Mouse (Mus musculus) myocyte (in vitro differentiated cells): ENCODE data around the gene Cactin. TPM values are rescaled to one million over a fixed set of nuclear protein-coding genes. Genes with fewer than 3 reads are reported as not detected.

Source experiments
- H3K27me3 ChIP-seq: one replicate; pipeline ENCODE4 v1.6.1; 2011; ENCODE audit not compliant: control insufficient read depth, insufficient read depth, insufficient read length
- H3K36me3 ChIP-seq: one replicate; pipeline ENCODE4 v1.6.1; 2011; ENCODE audit not compliant: control insufficient read depth, insufficient read depth
- H3K4me2 ChIP-seq: one replicate; pipeline ENCODE4 v1.6.1; 2011; ENCODE audit warnings: low read depth, control low read depth
- H3K4me3 ChIP-seq: one replicate; pipeline ENCODE4 v1.5.1; 2011; ENCODE audit warnings: mild to moderate bottlenecking, control low read depth, moderate library complexity
- H3K79me2 ChIP-seq: one replicate; pipeline ENCODE4 v1.6.1; 2011; ENCODE audit not compliant: control insufficient read depth, insufficient read depth
- H3ac ChIP-seq: one replicate; pipeline ENCODE4 v1.6.1; 2011; ENCODE audit not compliant: control insufficient read depth, insufficient read length
- CEBPB ChIP-seq: IDR thresholded peaks from 2 replicates; pipeline ENCODE4 v1.6.1; 2011; ENCODE audit warnings: mild to moderate bottlenecking, moderate library complexity; ENCODE audit not compliant: poor library complexity, insufficient read depth, severe bottlenecking
- E2F4 ChIP-seq: IDR thresholded peaks from one replicate; pipeline ENCODE4 v1.6.1; 2011; ENCODE audit warnings: mild to moderate bottlenecking, control low read depth, moderate library complexity; ENCODE audit not compliant: insufficient read depth
- MAX ChIP-seq: IDR thresholded peaks from one replicate; pipeline ENCODE4 v1.6.1; 2011; ENCODE audit warnings: low read depth, mild to moderate bottlenecking, control low read depth
- MYOD1 ChIP-seq, 3 experiments: IDR thresholded peaks; one replicate each; pipeline ENCODE4 v1.6.1; 2011; ENCODE audit warnings: control low read depth in 2 of 3, low read depth in 2 of 3, mild to moderate bottlenecking in 2 of 3, moderate library complexity in 1 of 3; ENCODE audit not compliant: insufficient read length in 2 of 3, control insufficient read depth in 1 of 3
- MYOG ChIP-seq, 3 experiments: IDR thresholded peaks; one replicate each; pipeline ENCODE4 v1.6.1; 2011; ENCODE audit warnings: control low read depth in 2 of 3, low read depth in 2 of 3, mild to moderate bottlenecking in 2 of 3; ENCODE audit not compliant: insufficient read length in 2 of 3, control insufficient read depth in 1 of 3, insufficient read depth in 1 of 3
- POLR2A ChIP-seq: IDR thresholded peaks from one replicate; pipeline ENCODE4 v1.6.1; 2011; ENCODE audit warnings: low read depth, mild to moderate bottlenecking, control low read depth, moderate library complexity; ENCODE audit not compliant: insufficient read length
- POLR2AphosphoS2 ChIP-seq: IDR thresholded peaks from one replicate; pipeline ENCODE4 v1.6.1; 2011; ENCODE audit warnings: low read depth, control low read depth; ENCODE audit not compliant: insufficient read length
- REST ChIP-seq: IDR thresholded peaks from one replicate; pipeline ENCODE4 v1.6.1; 2011; ENCODE audit warnings: mild to moderate bottlenecking, control low read depth, moderate library complexity; ENCODE audit not compliant: insufficient read depth, insufficient read length
- SRF ChIP-seq: IDR thresholded peaks from one replicate; pipeline ENCODE4 v1.6.1; 2011; ENCODE audit warnings: low read depth; ENCODE audit not compliant: control insufficient read depth, insufficient read length
- TCF12 ChIP-seq: IDR thresholded peaks from one replicate; pipeline ENCODE4 v1.6.1; 2011; ENCODE audit warnings: mild to moderate bottlenecking, control low read depth; ENCODE audit not compliant: poor library complexity, insufficient read depth, severe bottlenecking
- TCF3 ChIP-seq: IDR thresholded peaks from one replicate; pipeline ENCODE4 v1.6.1; 2011; ENCODE audit warnings: low read depth, control low read depth; ENCODE audit not compliant: insufficient read length
- USF1 ChIP-seq: IDR thresholded peaks from one replicate; pipeline ENCODE4 v1.6.1; 2011; ENCODE audit warnings: low read depth, mild to moderate bottlenecking, control low read depth, moderate library complexity
- polyA plus RNA-seq: library from polyadenylated mRNA; unstranded; fragments of >200 nt; fragmentation: generic; extraction: Trizol; gene quantifications from one replicate; pipeline ENCODE4 v1.2.1, GENCODE M21; 2012; ENCODE audit warnings: missing spikeins

Cactin gene
- polyA plus RNA-seq, 1 experiment: 31.3 TPM

- Histone ChIP-seq H3K79me2 (no peaks in the 10 kb centered on the region), H3K27me3 (no peaks in the 10 kb centered on the region), H3K36me3 (peaks cover 10% of the 10 kb centered on the region), H3K4me2 (no peak overlapping the region), H3K4me3 (no peak overlapping the region), H3ac (no peak overlapping the region)
- TF ChIP-seq USF1: no peak
- TF ChIP-seq TCF12: no peak
- no peak for TF ChIP-seq TCF3
- TF ChIP-seq CEBPB: no peak
- TF ChIP-seq MYOD1 (IDR thresholded peaks at IDR 0.05; ENCODE audit: control insufficient read depth in 1 of 3, insufficient read length in 2 of 3, low read depth in 2 of 3): no peak
- TF ChIP-seq MAX: no peak
- TF ChIP-seq SRF: no peak
- TF ChIP-seq E2F4: no peak
- TF ChIP-seq POLR2A: no peak
- TF ChIP-seq POLR2AphosphoS2: no peak
- no peak for TF ChIP-seq REST
- TF ChIP-seq MYOG (IDR thresholded peaks at IDR 0.05; ENCODE audit: control insufficient read depth in 1 of 3, insufficient read depth in 1 of 3, insufficient read length in 2 of 3, low read depth in 2 of 3): no peak
Observed at GRCm38 (mm10) chr10:81330007-81330406, 9.1 kb downstream of the Cactin start.

GRCm38 (mm10) chr10:81332277-81332676 lies 11.4 kb downstream of the Cactin start:
- Histone ChIP-seq H3K36me3 (no peaks in the 10 kb centered on the region), H3K27me3 (no peaks in the 10 kb centered on the region), H3K4me3 (no peak overlapping the region), H3K4me2 (no peak overlapping the region), H3ac (no peak overlapping the region), H3K79me2 (no peaks in the 10 kb centered on the region)
- TF ChIP-seq E2F4 (no peak), POLR2A (no peak), MAX (no peak), CEBPB (no peak), MYOG (IDR thresholded peaks at IDR 0.05; ENCODE audit: control insufficient read depth in 1 of 3, insufficient read depth in 1 of 3, insufficient read length in 2 of 3, low read depth in 2 of 3) (no peak), POLR2AphosphoS2 (no peak), REST (no peak), MYOD1 (IDR thresholded peaks at IDR 0.05; ENCODE audit: control insufficient read depth in 1 of 3, insufficient read length in 2 of 3, low read depth in 2 of 3) (no peak), TCF3 (no peak), SRF (no peak)

GRCm38 (mm10) chr10:81334324-81334723 lies 13.4 kb downstream of the Cactin start:
- Histone ChIP-seq H3K4me3 (no peak overlapping the region), H3K36me3 (no peaks in the 10 kb centered on the region), H3K79me2 (no peaks in the 10 kb centered on the region), H3K27me3 (no peaks in the 10 kb centered on the region), H3ac (no peak overlapping the region), H3K4me2 (no peak overlapping the region)
- TF ChIP-seq TCF3 (no peak), POLR2A (no peak), MYOG (IDR thresholded peaks at IDR 0.05; ENCODE audit: control insufficient read depth in 1 of 3, insufficient read depth in 1 of 3, insufficient read length in 2 of 3, low read depth in 2 of 3) (peak in 2 of 3 experiments; percentile 28 to 68), TCF12 (no peak), MYOD1 (IDR thresholded peaks at IDR 0.05; ENCODE audit: control insufficient read depth in 1 of 3, insufficient read length in 2 of 3, low read depth in 2 of 3) (peak in 2 of 3 experiments; percentile 39 to 51), USF1 (no peak), REST (no peak), CEBPB (no peak), SRF (no peak), E2F4 (no peak), POLR2AphosphoS2 (no peak), MAX (no peak)

- Histone ChIP-seq H3K27me3 (no peaks in the 10 kb centered on the region), H3K4me2 (no peak overlapping the region), H3K36me3 (no peaks in the 10 kb centered on the region), H3ac (no peak overlapping the region), H3K79me2 (no peaks in the 10 kb centered on the region), H3K4me3 (no peak overlapping the region)
- TF ChIP-seq CEBPB (no peak), MYOD1 (IDR thresholded peaks at IDR 0.05; ENCODE audit: control insufficient read depth in 1 of 3, insufficient read length in 2 of 3, low read depth in 2 of 3) (peak in 1 of 3 experiments; percentile 45), REST (no peak), MYOG (IDR thresholded peaks at IDR 0.05; ENCODE audit: control insufficient read depth in 1 of 3, insufficient read depth in 1 of 3, insufficient read length in 2 of 3, low read depth in 2 of 3) (peak in 1 of 3 experiments; percentile 45)
Observed at GRCm38 (mm10) chr10:81335393-81336340, 14.8 kb downstream of the Cactin start.
